Mouse (Mus musculus) heart, postnatal 0 days (tissue): Measurements from ENCODE around the gene Evl. TPM values are rescaled to one million over a fixed set of nuclear protein-coding genes. Genes with fewer than 3 reads are reported as not detected.
"Not testable (repeated sequence)": the region's sequence is repeated elsewhere in the genome, so short reads cannot be mapped to it uniquely, and the experiment has no call there.

ENCODE experiments used
- ATAC-seq: fragments of 200-750 bp; cut with Nextera tagmentation; 2 replicates; pipeline ENCODE4 v1.8.0; 2017; ENCODE audit warnings: low read depth, moderate number of reproducible peaks, moderate library complexity; ENCODE audit not compliant: insufficient read depth
- DNase-seq: peaks from one replicate; pipeline ENCODE4 v3.0.0-alpha.2; 2016; ENCODE audit warnings: low spot score
- H3K27ac ChIP-seq: fragments of 300-500 bp; sonication (generic); 2 replicates; pipeline ENCODE4 v1.5.1; 2014; ENCODE audit warnings: low read depth, mild to moderate bottlenecking
- H3K27me3 ChIP-seq: fragments of 300-500 bp; sonication (generic); 2 replicates; pipeline ENCODE4 v1.6.1; 2014; ENCODE audit warnings: low read length, mixed read lengths; ENCODE audit not compliant: control insufficient read depth, insufficient read depth
- H3K36me3 ChIP-seq: fragments of 300-500 bp; sonication (generic); replicated peaks from 2 replicates; pipeline ENCODE4 v1.6.1; 2014; ENCODE audit warnings: low read length, mixed read lengths; ENCODE audit not compliant: control insufficient read depth, insufficient read depth
- H3K4me1 ChIP-seq: fragments of 300-500 bp; sonication (generic); 2 replicates; pipeline ENCODE4 v1.6.1; 2014; ENCODE audit warnings: antibody characterized with exemption; ENCODE audit not compliant: control insufficient read depth, insufficient read depth
- H3K4me2 ChIP-seq: fragments of 300-500 bp; sonication (generic); 2 replicates; pipeline ENCODE4 v1.6.1; 2014; ENCODE audit warnings: low read depth, mild to moderate bottlenecking, low read length, moderate library complexity
- H3K4me3 ChIP-seq: fragments of 300-500 bp; sonication (generic); 2 replicates; pipeline ENCODE4 v1.5.1; 2014; ENCODE audit warnings: low read depth, low read length
- H3K9ac ChIP-seq: fragments of 300-500 bp; sonication (generic); replicated peaks from 2 replicates; pipeline ENCODE4 v1.6.1; 2014; ENCODE audit warnings: low read depth, low read length, mixed read lengths
- H3K9me3 ChIP-seq: fragments of 300-500 bp; sonication (generic); replicated peaks from 2 replicates; pipeline ENCODE4 v1.6.1; 2016; ENCODE audit warnings: low read length; ENCODE audit not compliant: control insufficient read depth
- CTCF ChIP-seq: IDR thresholded peaks from 2 replicates; pipeline ENCODE4 v1.5.1; 2016; ENCODE audit warnings: antibody characterized with exemption, control low read depth, low read depth
- EP300 ChIP-seq: IDR thresholded peaks from 2 replicates; pipeline ENCODE4 v1.6.1; 2016; ENCODE audit warnings: antibody characterized with exemption, low read depth
- WGBS: fragments of 180-500 bp; shearing (Covaris S2); extraction: QIAGEN DNeasy Blood & Tissue Kit; methylation state at CpG from one replicate; pipeline ENCODE4 v1.1.7; 2014; 5-methylcytosine and 5-hydroxymethylcytosine counted together
- polyA plus RNA-seq: library from polyadenylated mRNA; unstranded; fragments of >200 nt; fragmentation: Nextera tagmentation; extraction: Ambion mirVana; gene quantifications from 2 replicates; pipeline ENCODE4 v1.2.1, GENCODE M21; 2015
- total RNA-seq: library from RNA; depleted of rRNA; stranded (reverse); fragments of >200 nt; gene quantifications from 2 replicates; pipeline ENCODE4 v1.2.3, GENCODE M21; 2014; ENCODE audit warnings: low replicate concordance; rRNA removed

The Evl gene
- total RNA-seq, result 39.5 and 54.2 TPM in 2 replicates
- 22.4 and 26.6 TPM in 2 replicates for polyA plus RNA-seq

GRCm38 (mm10) chr12:108554120-108554841 lies at the start of gene Evl:
Evl (plus strand) TSS chr12:108554720.
- peaks cover 14% of the 10 kb centered on the region for H3K4me1 ChIP-seq
- ATAC-seq (peak; percentile 93), DNase-seq (peak; percentile 84)
- 3% methylated on average over 47 of the region's 50 CpGs for WGBS
- H3K9me3 ChIP-seq, result no peaks in the 10 kb centered on the region
- H3K4me3 ChIP-seq, result peak within 1 kb of the TSS; percentile 93
- no peaks in the 10 kb centered on the region for H3K36me3 ChIP-seq
- H3K9ac ChIP-seq, result peak within 1 kb of the TSS; percentile 87
- H3K27me3 ChIP-seq, result no peaks in the 10 kb centered on the region
- TF ChIP-seq EP300, result no peak
- no peak for TF ChIP-seq CTCF
- peak within 1 kb of the TSS; percentile 79 for H3K27ac ChIP-seq
- peak within 1 kb of the TSS; percentile 92 for H3K4me2 ChIP-seq

- 77% methylated on average over 2 of the region's 2 CpGs for WGBS
- DNase-seq (no peak), ATAC-seq (no peak)
Observed at GRCm38 (mm10) chr12:108505846-108506245, 48.7 kb upstream of the Evl start.

GRCm38 (mm10) chr12:108507046-108507445 lies 47.5 kb upstream of the Evl start:
- not testable (repeated sequence) for ATAC-seq, H3K9me3 ChIP-seq, H3K9ac ChIP-seq, H3K27ac ChIP-seq, H3K4me1 ChIP-seq, H3K4me2 ChIP-seq, H3K27me3 ChIP-seq, H3K4me3 ChIP-seq, H3K36me3 ChIP-seq, DNase-seq
- WGBS, result 81% methylated on average over 3 of the region's 3 CpGs

More at GRCm38 (mm10) chr12:108505846-108506245, 48.7 kb upstream of the Evl start:
- Histone ChIP-seq H3K27me3 (no peaks in the 10 kb centered on the region), H3K4me2 (no peak overlapping the region), H3K4me3 (no peak overlapping the region), H3K9me3 (no peaks in the 10 kb centered on the region), H3K9ac (no peak overlapping the region), H3K36me3 (no peaks in the 10 kb centered on the region), H3K27ac (no peak overlapping the region), H3K4me1 (peaks cover 6% of the 10 kb centered on the region; the same call in 1 of the 2 replicates)
- no peak for TF ChIP-seq EP300
- TF ChIP-seq CTCF, result no peak

GRCm38 (mm10) chr12:108510571-108510970 lies 43.9 kb upstream of the Evl start:
- DNase-seq, result no peak
- Histone ChIP-seq H3K27ac (no peak overlapping the region), H3K36me3 (peaks cover 18% of the 10 kb centered on the region), H3K9ac (no peak overlapping the region), H3K27me3 (no peaks in the 10 kb centered on the region), H3K4me2 (no peak overlapping the region), H3K4me1 (no peaks in the 10 kb centered on the region), H3K9me3 (no peaks in the 10 kb centered on the region), H3K4me3 (no peak overlapping the region)
- WGBS, result 49% methylated on average over 7 of the region's 7 CpGs
- TF ChIP-seq CTCF (no peak), EP300 (no peak)
- ATAC-seq, result no peak

GRCm38 (mm10) chr12:108511009-108511408 lies 43.5 kb upstream of the Evl start:
- no peaks in the 10 kb centered on the region for H3K9me3 ChIP-seq
- H3K9ac ChIP-seq, result no peak overlapping the region
- H3K27me3 ChIP-seq, result no peaks in the 10 kb centered on the region
- DNase-seq (peak; percentile 64), ATAC-seq (no peak)
- no peaks in the 10 kb centered on the region for H3K4me1 ChIP-seq
- TF ChIP-seq CTCF, result peak; percentile 57
- TF ChIP-seq EP300, result no peak
- WGBS, result 7% methylated on average over 3 of the region's 3 CpGs
- no peak overlapping the region for H3K4me2 ChIP-seq
- H3K4me3 ChIP-seq, result no peak overlapping the region
- no peak overlapping the region for H3K27ac ChIP-seq
- H3K36me3 ChIP-seq, result peaks cover 18% of the 10 kb centered on the region

- peaks cover 43% of the 10 kb centered on the region for H3K36me3 ChIP-seq
- H3K27me3 ChIP-seq, result no peaks in the 10 kb centered on the region
- H3K4me2 ChIP-seq, result no peak overlapping the region
- H3K4me1 ChIP-seq, result no peaks in the 10 kb centered on the region
- H3K9me3 ChIP-seq, result no peaks in the 10 kb centered on the region
- no peak overlapping the region for H3K9ac ChIP-seq
- no peak overlapping the region for H3K4me3 ChIP-seq
- DNase-seq, result no peak
- 90% methylated on average over 12 of the region's 12 CpGs for WGBS
- no peak overlapping the region for H3K27ac ChIP-seq
- no peak for ATAC-seq
- TF ChIP-seq EP300, result no peak
- TF ChIP-seq CTCF, result no peak
Observed at GRCm38 (mm10) chr12:108515464-108515863, 39.1 kb upstream of the Evl start.
